Mouse (Mus musculus) liver, adult (tissue): Measurements from ENCODE around the gene Slc6a4.

Experiments used
- GATA4 ChIP-seq: IDR thresholded peaks from 2 replicates; pipeline ENCODE4 v1.6.1; 2014; ENCODE audit warnings: mild to moderate bottlenecking, low read length; ENCODE audit not compliant: insufficient replicate concordance

The Slc6a4 gene

GRCm38 (mm10) chr11:76997916-76998704 lies at the start of gene Slc6a4:
Gene Slc6a4, plus strand, starts transcription at chr11:76998603.
- no peak for TF ChIP-seq GATA4

GRCm38 (mm10) chr11:76953536-76953935 lies 44.9 kb upstream of the Slc6a4 start:
- no peak for TF ChIP-seq GATA4

DNA sequence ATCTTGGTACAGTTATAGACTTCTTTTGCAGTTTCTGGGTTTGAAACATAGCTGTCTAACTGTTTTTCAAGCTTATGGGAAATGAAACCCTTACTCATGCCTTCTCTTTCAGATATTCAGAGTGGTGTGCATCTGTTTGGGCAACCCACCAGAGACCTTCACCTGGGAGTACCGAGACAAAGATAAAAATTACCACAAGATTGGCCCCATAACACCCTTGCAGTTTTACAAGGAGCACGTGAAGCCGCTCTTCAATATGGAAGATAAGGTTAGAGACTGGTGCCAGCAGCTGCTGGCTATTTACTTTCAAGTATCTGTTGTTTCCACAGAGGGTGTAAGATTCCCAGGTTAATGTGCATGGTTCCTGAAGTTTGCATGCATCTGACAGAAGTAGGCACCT lies 32.7 kb upstream of the Slc6a4 start:
- no peak for TF ChIP-seq GATA4

DNA sequence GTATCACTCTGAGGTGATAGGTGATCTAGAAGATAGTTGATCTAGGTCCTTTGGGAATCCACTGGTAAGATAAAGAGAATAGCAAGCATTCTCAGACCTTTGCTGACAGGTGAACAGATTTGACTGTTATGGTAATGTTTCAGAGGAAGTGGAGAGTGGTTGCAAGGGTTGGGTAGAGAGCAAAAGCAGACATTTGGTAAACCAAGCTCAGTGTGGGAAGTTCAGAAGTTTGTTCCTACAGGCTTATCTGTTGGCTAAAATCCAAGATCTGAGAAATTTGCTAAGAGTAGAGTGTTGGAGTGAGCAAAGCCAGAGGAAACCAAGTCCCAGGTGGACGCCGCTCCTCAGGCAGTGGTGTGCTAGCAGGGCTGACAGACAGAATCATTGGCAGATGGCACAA lies 28.1 kb upstream of the Slc6a4 start:
- TF ChIP-seq GATA4, result no peak

- TF ChIP-seq GATA4, result no peak
These were observed 23.6 kb upstream of the Slc6a4 start for GRCm38 (mm10) chr11:76974680-76975319.

GRCm38 (mm10) chr11:76981570-76982141 lies 16.7 kb upstream of the Slc6a4 start:
- TF ChIP-seq GATA4, result no peak

DNA sequence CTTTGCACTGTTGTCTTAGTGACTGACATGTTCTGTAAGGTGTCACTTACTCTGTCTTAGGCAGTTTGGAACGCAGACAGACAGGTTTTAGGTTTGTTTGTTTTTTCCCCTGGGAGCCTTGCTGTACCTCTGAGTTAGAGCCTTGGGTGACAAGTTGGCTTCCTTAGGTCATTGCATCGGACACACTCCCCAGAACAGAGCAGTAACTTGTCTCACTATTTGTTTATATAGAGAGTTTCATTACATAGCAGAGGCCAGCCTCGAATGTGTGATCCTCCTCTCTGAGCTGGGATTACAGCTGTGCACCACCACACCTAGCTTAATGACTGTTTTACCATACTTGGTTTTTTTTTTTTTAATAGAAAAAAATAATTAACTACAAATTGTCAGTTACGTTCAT lies 16.0 kb upstream of the Slc6a4 start:
- no peak for TF ChIP-seq GATA4

DNA sequence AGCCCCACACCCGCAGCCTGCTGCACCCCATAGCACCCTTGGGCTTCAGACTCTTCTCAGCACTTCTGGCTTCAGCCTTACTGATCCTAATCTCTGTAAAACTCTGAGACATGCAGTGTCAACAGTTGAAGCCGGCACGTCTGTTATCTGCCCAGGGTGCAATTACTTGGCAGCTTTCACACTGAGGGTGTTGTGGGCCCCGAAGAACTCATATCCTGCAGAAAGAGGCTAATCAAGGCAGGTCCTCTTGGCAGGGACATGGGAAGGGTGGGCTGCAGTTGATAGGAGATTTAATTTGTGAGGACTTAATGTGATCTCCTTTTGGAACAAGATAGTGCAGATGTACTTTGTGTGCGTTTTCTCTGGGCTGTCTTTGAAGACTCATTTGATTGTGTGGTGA lies 14.8 kb upstream of the Slc6a4 start:
- no peak; the same call in 1 of the 2 replicates for TF ChIP-seq GATA4

DNA sequence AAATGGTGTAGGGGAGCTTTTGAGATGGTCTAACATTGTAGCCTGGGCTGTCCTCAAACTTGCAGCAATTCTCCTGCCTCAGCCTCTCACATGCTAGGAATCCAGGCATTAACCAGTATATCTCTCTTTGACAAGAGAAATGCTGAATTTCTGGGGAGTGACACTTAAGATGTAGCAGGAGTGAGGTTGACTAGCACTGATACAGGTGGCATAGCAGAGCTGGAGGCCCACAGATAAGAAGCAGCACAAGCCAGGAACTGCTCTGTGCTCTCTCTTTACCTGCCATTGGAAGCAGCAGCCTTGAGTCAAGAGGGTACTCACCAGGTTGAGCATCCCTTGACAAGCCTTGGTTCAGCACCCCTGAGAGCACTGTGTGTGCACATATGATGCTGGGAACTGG lies 14.2 kb upstream of the Slc6a4 start:
- TF ChIP-seq GATA4, result no peak

DNA sequence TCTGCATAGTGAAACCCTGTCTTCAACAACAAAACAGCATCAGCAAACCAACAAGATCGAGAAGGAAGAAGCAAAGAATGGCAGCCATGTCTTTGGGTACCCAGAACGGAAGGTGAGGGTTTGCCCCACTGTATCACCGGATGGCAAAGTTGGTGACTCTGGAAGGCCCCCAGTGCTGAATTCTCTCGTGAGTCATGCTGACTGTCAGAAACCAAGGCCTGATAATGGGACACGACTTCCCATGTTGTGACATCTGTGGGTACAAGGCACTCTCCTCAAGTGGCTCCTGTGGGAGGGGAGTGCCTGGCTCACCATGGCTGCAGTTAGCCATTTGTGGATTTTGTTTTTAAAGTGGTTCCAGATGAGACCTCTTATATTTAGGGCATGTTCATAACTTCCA lies 7.6 kb upstream of the Slc6a4 start:
- TF ChIP-seq GATA4, result no peak

DNA sequence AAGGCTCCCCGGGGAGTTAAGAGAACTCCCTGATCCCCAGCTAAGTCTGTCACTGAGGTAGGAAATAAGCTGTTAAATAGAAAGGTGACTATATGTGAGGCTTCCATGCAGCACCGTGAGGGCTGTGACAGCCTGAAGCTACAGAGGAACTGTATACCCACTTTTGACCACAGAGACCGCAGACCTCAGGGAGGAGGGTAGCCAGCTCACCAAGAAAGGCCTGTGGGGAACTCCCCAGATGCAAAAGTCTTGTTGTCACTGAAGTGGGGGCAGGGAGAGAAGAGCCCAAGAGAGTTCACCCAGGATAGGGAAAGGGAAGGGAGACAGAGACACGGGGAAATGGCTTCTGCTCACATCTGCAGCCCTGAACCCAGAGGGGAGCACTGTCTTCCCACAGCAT lies 5.5 kb upstream of the Slc6a4 start:
- no peak for TF ChIP-seq GATA4

- TF ChIP-seq GATA4, result no peak
These were observed 2.3 kb upstream of the Slc6a4 start for GRCm38 (mm10) chr11:76995966-76996672.

GRCm38 (mm10) chr11:76997305-76997704 lies 1.1 kb upstream of the Slc6a4 start:
- no peak for TF ChIP-seq GATA4

GRCm38 (mm10) chr11:76998705-76999226 lies 363 bp downstream of the Slc6a4 start:
- no peak for TF ChIP-seq GATA4

GRCm38 (mm10) chr11:77000741-77001140 lies 2.3 kb downstream of the Slc6a4 start:
- no peak for TF ChIP-seq GATA4
